Mouse (Mus musculus): ENCODE data around the gene Tap1. TPM values are rescaled to one million over a fixed set of nuclear protein-coding genes. Genes with fewer than 3 reads are reported as not detected.

The Tap1 gene
- 7.0 and 8.3 TPM in 2 replicates for polyA plus RNA-seq (2015; fragmentation: Nextera tagmentation; extraction: Ambion mirVana)

GRCm38 (mm10) chr17:34187261-34187916 is at the start of gene Tap1, which contains the start of gene Psmb9:
Gene Tap1 (plus strand): TSS chr17:34187553.
Gene Psmb9 (minus strand): TSS chr17:34187764.
- Histone ChIP-seq H3K36me3 (ENCODE audit: control insufficient read depth, insufficient read depth, low read length) (no peaks in the 10 kb centered on the region), H3K27me3 (ENCODE audit: control insufficient read depth, insufficient read depth, low read length) (no peaks in the 10 kb centered on the region)

GRCm38 (mm10) chr17:34137601-34138000 is 49.8 kb upstream of the Tap1 start:
- Histone ChIP-seq H3K27ac (replicated peaks) (no peak overlapping the region), H3K9ac (ENCODE audit: low read length) (no peak overlapping the region), H3K36me3 (ENCODE audit: control insufficient read depth, insufficient read depth, low read length) (no peaks in the 10 kb centered on the region), H3K4me3 (ENCODE audit: low read depth, low read length) (no peak overlapping the region), H3K4me2 (replicated peaks; ENCODE audit: low read depth) (no peak overlapping the region), H3K4me1 (replicated peaks; ENCODE audit: control insufficient read depth, insufficient read depth) (peaks cover 2% of the 10 kb centered on the region; the same call in 1 of the 2 replicates), H3K27me3 (ENCODE audit: control insufficient read depth, insufficient read depth, low read length) (no peaks in the 10 kb centered on the region; the same call in 1 of the 2 replicates), H3K9me3 (ENCODE audit: control insufficient read depth, low read length) (no peaks in the 10 kb centered on the region)
- no peak for ATAC-seq (ENCODE audit: low FRiP score, low TSS enrichment)
- TF ChIP-seq EP300 (optimal IDR thresholded peaks at IDR 0.05) = no peak
- TF ChIP-seq CTCF (IDR thresholded peaks at IDR 0.05; ENCODE audit: low read depth) = no peak
- WGBS = 66% methylated on average over 7 of the region's 7 CpGs
- DNase-seq (ENCODE audit: low spot score) = no peak

More at GRCm38 (mm10) chr17:34187261-34187916, at the start of gene Tap1, which contains the start of gene Psmb9:
- H3K4me3 ChIP-seq (ENCODE audit: low read depth, low read length) = peak within 1 kb of the TSS; percentile 68
- H3K27ac ChIP-seq (replicated peaks) = peak within 1 kb of the TSS; percentile 85
- TF ChIP-seq CTCF (IDR thresholded peaks at IDR 0.05; ENCODE audit: low read depth) (no peak; the same call in 1 of the 2 replicates), EP300 (optimal IDR thresholded peaks at IDR 0.05) (no peak)
- H3K4me2 ChIP-seq (replicated peaks; ENCODE audit: low read depth) = peak within 1 kb of the TSS; percentile 98
- peak within 1 kb of the TSS; percentile 74 for H3K9ac ChIP-seq (ENCODE audit: low read length)
- H3K9me3 ChIP-seq (ENCODE audit: control insufficient read depth, low read length) = no peaks in the 10 kb centered on the region
- H3K4me1 ChIP-seq (replicated peaks; ENCODE audit: control insufficient read depth, insufficient read depth) = no peaks in the 10 kb centered on the region
- ATAC-seq (ENCODE audit: low FRiP score, low TSS enrichment) (peak; percentile 97), DNase-seq (ENCODE audit: low spot score) (peak; percentile 98)
- WGBS = under 1% methylated on average over 46 of the region's 46 CpGs

- no peak overlapping the region for H3K4me2 ChIP-seq (replicated peaks; ENCODE audit: low read depth)
- no peak overlapping the region for H3K4me3 ChIP-seq (ENCODE audit: low read depth, low read length)
- H3K27me3 ChIP-seq (ENCODE audit: control insufficient read depth, insufficient read depth, low read length) = no peaks in the 10 kb centered on the region; the same call in 1 of the 2 replicates
- H3K4me1 ChIP-seq (replicated peaks; ENCODE audit: control insufficient read depth, insufficient read depth) = peaks cover 2% of the 10 kb centered on the region; the same call in 1 of the 2 replicates
- no peak for DNase-seq (ENCODE audit: low spot score)
- ATAC-seq (ENCODE audit: low FRiP score, low TSS enrichment) = no peak
- TF ChIP-seq EP300 (optimal IDR thresholded peaks at IDR 0.05) = no peak
- TF ChIP-seq CTCF (IDR thresholded peaks at IDR 0.05; ENCODE audit: low read depth) = no peak
- 78% methylated on average over 7 of the region's 7 CpGs for WGBS
- no peaks in the 10 kb centered on the region for H3K9me3 ChIP-seq (ENCODE audit: control insufficient read depth, low read length)
- no peak overlapping the region for H3K9ac ChIP-seq (ENCODE audit: low read length)
- H3K27ac ChIP-seq (replicated peaks) = no peak overlapping the region
- H3K36me3 ChIP-seq (ENCODE audit: control insufficient read depth, insufficient read depth, low read length) = no peaks in the 10 kb centered on the region
Measured at GRCm38 (mm10) chr17:34138655-34139054, 48.7 kb upstream of the Tap1 start.

DNA sequence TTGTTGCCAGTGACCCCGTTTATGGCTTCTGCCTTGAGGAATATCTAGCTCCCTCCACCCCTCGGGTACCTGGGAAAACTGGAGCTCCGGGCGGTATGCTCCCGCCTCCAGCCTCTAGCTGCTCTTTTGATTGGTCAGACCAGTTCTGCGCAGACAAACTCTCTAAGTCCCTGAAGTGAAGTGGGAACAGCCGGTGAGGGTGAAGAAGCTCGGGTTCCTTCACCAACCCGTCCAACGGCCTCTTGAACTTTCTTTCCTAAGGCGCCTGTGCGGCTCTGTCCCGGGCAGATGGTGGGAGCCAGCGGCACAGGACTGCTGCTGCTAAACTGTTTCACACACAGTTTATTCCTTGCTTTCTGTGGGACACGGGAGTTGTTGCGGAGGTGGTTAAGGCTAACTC is 47.9 kb upstream of the Tap1 start:
- 4% methylated on average over 16 of the region's 16 CpGs for WGBS
- H3K9me3 ChIP-seq (ENCODE audit: control insufficient read depth, low read length) = no peaks in the 10 kb centered on the region
- DNase-seq (ENCODE audit: low spot score) (no peak), ATAC-seq (ENCODE audit: low FRiP score, low TSS enrichment) (no peak)
- H3K9ac ChIP-seq (ENCODE audit: low read length) = no peak overlapping the region
- H3K4me2 ChIP-seq (replicated peaks; ENCODE audit: low read depth) = peak overlapping the region; percentile 59
- peak overlapping the region; percentile 27 for H3K4me3 ChIP-seq (ENCODE audit: low read depth, low read length)
- TF ChIP-seq EP300 (optimal IDR thresholded peaks at IDR 0.05) (no peak), CTCF (IDR thresholded peaks at IDR 0.05; ENCODE audit: low read depth) (no peak)
- H3K36me3 ChIP-seq (ENCODE audit: control insufficient read depth, insufficient read depth, low read length) = no peaks in the 10 kb centered on the region
- no peaks in the 10 kb centered on the region; the same call in 1 of the 2 replicates for H3K27me3 ChIP-seq (ENCODE audit: control insufficient read depth, insufficient read depth, low read length)
- peaks cover 2% of the 10 kb centered on the region; the same call in 1 of the 2 replicates for H3K4me1 ChIP-seq (replicated peaks; ENCODE audit: control insufficient read depth, insufficient read depth)
- H3K27ac ChIP-seq (replicated peaks) = no peak overlapping the region

DNA sequence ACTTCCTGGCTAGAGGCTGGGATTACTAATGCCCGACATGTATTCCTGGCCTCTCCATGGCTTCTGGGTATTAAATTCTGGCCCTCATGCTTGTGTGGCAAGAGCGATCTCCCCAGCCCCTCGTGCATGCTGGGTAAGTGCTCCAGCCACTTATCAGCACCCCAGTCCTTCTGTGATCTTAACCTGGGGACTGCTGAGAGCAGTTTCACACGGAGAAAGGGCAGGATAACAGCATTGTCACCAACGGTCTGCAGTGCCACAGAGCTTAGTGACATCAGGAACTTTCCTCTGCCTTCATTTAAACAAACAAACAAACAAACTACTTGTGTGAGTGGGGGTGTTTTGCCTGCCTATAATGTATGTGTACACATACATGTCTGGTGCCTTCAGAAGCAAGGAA is 47.1 kb upstream of the Tap1 start:
- H3K9me3 ChIP-seq (ENCODE audit: control insufficient read depth, low read length) = no peaks in the 10 kb centered on the region
- no peak overlapping the region for H3K9ac ChIP-seq (ENCODE audit: low read length)
- H3K4me3 ChIP-seq (ENCODE audit: low read depth, low read length) = no peak overlapping the region
- DNase-seq (ENCODE audit: low spot score) (no peak), ATAC-seq (ENCODE audit: low FRiP score, low TSS enrichment) (no peak)
- H3K4me1 ChIP-seq (replicated peaks; ENCODE audit: control insufficient read depth, insufficient read depth) = peaks cover 2% of the 10 kb centered on the region; the same call in 1 of the 2 replicates
- no peaks in the 10 kb centered on the region; the same call in 1 of the 2 replicates for H3K27me3 ChIP-seq (ENCODE audit: control insufficient read depth, insufficient read depth, low read length)
- no peak for TF ChIP-seq CTCF (IDR thresholded peaks at IDR 0.05; ENCODE audit: low read depth)
- TF ChIP-seq EP300 (optimal IDR thresholded peaks at IDR 0.05) = no peak
- H3K27ac ChIP-seq (replicated peaks) = no peak overlapping the region
- WGBS = 12% methylated on average over 5 of the region's 5 CpGs
- H3K4me2 ChIP-seq (replicated peaks; ENCODE audit: low read depth) = no peak overlapping the region
- no peaks in the 10 kb centered on the region for H3K36me3 ChIP-seq (ENCODE audit: control insufficient read depth, insufficient read depth, low read length)

DNA sequence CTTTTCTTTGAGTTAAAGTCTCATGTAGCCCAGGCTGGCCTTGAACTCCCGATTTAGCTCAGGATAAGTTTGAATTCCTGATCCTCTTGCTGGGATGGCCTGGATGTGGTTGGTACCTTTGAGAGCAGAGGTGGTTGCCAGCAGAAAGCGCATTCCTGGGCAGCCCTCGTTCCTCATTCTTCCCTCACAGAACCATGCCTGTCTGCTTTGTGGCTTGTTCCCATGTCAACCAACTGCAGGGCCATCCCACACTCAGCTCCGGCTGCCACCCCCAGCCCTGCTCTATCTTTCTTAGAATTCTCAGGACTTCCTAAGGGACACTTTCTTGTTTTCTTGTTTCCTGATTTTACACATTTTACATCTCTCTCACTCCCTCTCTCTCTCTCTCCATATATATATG is 45.9 kb upstream of the Tap1 start:
- Histone ChIP-seq H3K4me2 (replicated peaks; ENCODE audit: low read depth) (no peak overlapping the region), H3K27me3 (ENCODE audit: control insufficient read depth, insufficient read depth, low read length) (no peaks in the 10 kb centered on the region; the same call in 1 of the 2 replicates), H3K9ac (ENCODE audit: low read length) (no peak overlapping the region), H3K4me1 (replicated peaks; ENCODE audit: control insufficient read depth, insufficient read depth) (no peaks in the 10 kb centered on the region), H3K36me3 (ENCODE audit: control insufficient read depth, insufficient read depth, low read length) (no peaks in the 10 kb centered on the region), H3K9me3 (ENCODE audit: control insufficient read depth, low read length) (no peaks in the 10 kb centered on the region), H3K27ac (replicated peaks) (no peak overlapping the region), H3K4me3 (ENCODE audit: low read depth, low read length) (no peak overlapping the region)
- ATAC-seq (ENCODE audit: low FRiP score, low TSS enrichment) (no peak), DNase-seq (ENCODE audit: low spot score) (no peak)
- 55% methylated on average over 4 of the region's 4 CpGs for WGBS
- TF ChIP-seq CTCF (IDR thresholded peaks at IDR 0.05; ENCODE audit: low read depth) = no peak
- TF ChIP-seq EP300 (optimal IDR thresholded peaks at IDR 0.05) = no peak

Data from stomach, postnatal 0 days (tissue).